Mouse (Mus musculus): ENCODE measurements at regions not wholly inside any gene's neighbourhood (a gene's known extent, or its start where the extent isn't known, plus 50 kb on each side); places are given as distances from the start of the nearest gene placed in this dataset.

- no peak overlapping the region for H3K9ac ChIP-seq
- no peak for TF ChIP-seq CTCF (IDR thresholded peaks at IDR 0.05; ENCODE audit: low read depth)
- no peak for ATAC-seq (ENCODE audit: insufficient read depth)
- no peak overlapping the region for H3K4me3 ChIP-seq (ENCODE audit: low read depth, low read length)
- no peak overlapping the region for H3K27ac ChIP-seq (ENCODE audit: low read depth)
- DNase-seq: no peak
- H3K9me3 ChIP-seq (ENCODE audit: low read depth, low read length): no peaks in the 10 kb centered on the region
- H3K27me3 ChIP-seq (ENCODE audit: insufficient read depth, low read length): no peaks in the 10 kb centered on the region
- WGBS: 69% methylated on average over 1 of the region's 1 CpGs
- no peaks in the 10 kb centered on the region for H3K36me3 ChIP-seq (ENCODE audit: insufficient read depth)
- H3K4me1 ChIP-seq (ENCODE audit: insufficient read depth): no peaks in the 10 kb centered on the region
- no peak overlapping the region for H3K4me2 ChIP-seq
These were observed 137.6 kb upstream of the Mctp2 start for GRCm38 (mm10) chr7:72444016-72444415.

GRCm38 (mm10) chr7:72444792-72445191 is 138.4 kb upstream of the Mctp2 start:
- Histone ChIP-seq H3K9me3 (ENCODE audit: low read depth, low read length) (no peaks in the 10 kb centered on the region), H3K27me3 (ENCODE audit: insufficient read depth, low read length) (no peaks in the 10 kb centered on the region), H3K4me1 (ENCODE audit: insufficient read depth) (no peaks in the 10 kb centered on the region), H3K4me3 (ENCODE audit: low read depth, low read length) (no peak overlapping the region), H3K4me2 (no peak overlapping the region), H3K27ac (ENCODE audit: low read depth) (no peak overlapping the region), H3K36me3 (ENCODE audit: insufficient read depth) (no peaks in the 10 kb centered on the region), H3K9ac (no peak overlapping the region)
- 41% methylated on average over 1 of the region's 1 CpGs for WGBS
- no peak for TF ChIP-seq CTCF (IDR thresholded peaks at IDR 0.05; ENCODE audit: low read depth)
- no peak for ATAC-seq (ENCODE audit: insufficient read depth)
- DNase-seq: no peak

- no peak overlapping the region for H3K4me3 ChIP-seq (ENCODE audit: low read depth, low read length)
- no peaks in the 10 kb centered on the region for H3K9me3 ChIP-seq (ENCODE audit: low read depth, low read length)
- H3K9ac ChIP-seq: no peak overlapping the region
- no peaks in the 10 kb centered on the region for H3K27me3 ChIP-seq (ENCODE audit: insufficient read depth, low read length)
- 70% methylated on average over 1 of the region's 1 CpGs for WGBS
- no peaks in the 10 kb centered on the region for H3K36me3 ChIP-seq (ENCODE audit: insufficient read depth)
- no peak overlapping the region for H3K4me2 ChIP-seq
- DNase-seq: no peak
- no peak overlapping the region for H3K27ac ChIP-seq (ENCODE audit: low read depth)
- H3K4me1 ChIP-seq (ENCODE audit: insufficient read depth): no peaks in the 10 kb centered on the region
- ATAC-seq (ENCODE audit: insufficient read depth): no peak
- TF ChIP-seq CTCF (IDR thresholded peaks at IDR 0.05; ENCODE audit: low read depth): no peak
These were observed 140.5 kb upstream of the Mctp2 start for GRCm38 (mm10) chr7:72446911-72447310.

- Histone ChIP-seq H3K4me3 (ENCODE audit: low read depth, low read length) (no peak overlapping the region), H3K36me3 (ENCODE audit: insufficient read depth) (no peaks in the 10 kb centered on the region), H3K4me1 (ENCODE audit: insufficient read depth) (no peaks in the 10 kb centered on the region), H3K9me3 (ENCODE audit: low read depth, low read length) (no peaks in the 10 kb centered on the region), H3K27ac (ENCODE audit: low read depth) (no peak overlapping the region), H3K27me3 (ENCODE audit: insufficient read depth, low read length) (no peaks in the 10 kb centered on the region), H3K4me2 (no peak overlapping the region), H3K9ac (no peak overlapping the region)
- no peak for ATAC-seq (ENCODE audit: insufficient read depth)
- no peak for DNase-seq
- 63% methylated on average over 4 of the region's 4 CpGs for WGBS
- no peak for TF ChIP-seq CTCF (IDR thresholded peaks at IDR 0.05; ENCODE audit: low read depth)
These were observed 156.6 kb upstream of the Mctp2 start for GRCm38 (mm10) chr7:72462978-72463377.

GRCm38 (mm10) chr7:72464658-72465057 is 158.2 kb upstream of the Mctp2 start:
- Histone ChIP-seq H3K36me3 (ENCODE audit: insufficient read depth) (no peaks in the 10 kb centered on the region), H3K27ac (ENCODE audit: low read depth) (no peak overlapping the region), H3K4me2 (no peak overlapping the region), H3K4me3 (ENCODE audit: low read depth, low read length) (no peak overlapping the region), H3K4me1 (ENCODE audit: insufficient read depth) (no peaks in the 10 kb centered on the region), H3K9ac (no peak overlapping the region), H3K9me3 (ENCODE audit: low read depth, low read length) (no peaks in the 10 kb centered on the region), H3K27me3 (ENCODE audit: insufficient read depth, low read length) (no peaks in the 10 kb centered on the region)
- no peak for TF ChIP-seq CTCF (IDR thresholded peaks at IDR 0.05; ENCODE audit: low read depth)
- WGBS: 69% methylated on average over 1 of the region's 1 CpGs
- ATAC-seq (ENCODE audit: insufficient read depth): no peak
- no peak for DNase-seq

DNA sequence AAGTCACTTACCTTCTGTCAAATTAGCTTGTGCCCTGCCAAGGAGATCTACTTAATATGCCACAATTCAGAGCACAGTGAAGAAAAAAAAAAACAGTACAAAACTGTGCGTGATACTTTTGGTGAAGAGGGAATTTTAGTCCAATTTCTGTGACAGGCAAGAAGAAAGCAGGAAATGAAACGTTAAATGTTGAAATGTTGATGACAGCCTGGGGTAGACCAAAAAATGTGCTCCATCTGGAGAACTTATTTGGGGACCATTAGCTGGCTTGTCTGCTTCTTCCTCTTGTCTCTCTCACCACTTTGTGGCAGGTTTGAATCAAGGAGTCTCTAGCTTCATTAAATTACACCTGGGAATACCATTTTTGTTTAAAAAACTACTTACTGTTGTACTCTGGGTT is 163.3 kb upstream of the Mctp2 start:
- no peak overlapping the region for H3K27ac ChIP-seq (ENCODE audit: low read depth)
- no peak for ATAC-seq (ENCODE audit: insufficient read depth)
- no peak for TF ChIP-seq CTCF (IDR thresholded peaks at IDR 0.05; ENCODE audit: low read depth)
- no peak overlapping the region for H3K4me3 ChIP-seq (ENCODE audit: low read depth, low read length)
- no peak overlapping the region for H3K9ac ChIP-seq
- H3K4me1 ChIP-seq (ENCODE audit: insufficient read depth): peaks cover 3% of the 10 kb centered on the region; the same call in 1 of the 2 replicates
- no peaks in the 10 kb centered on the region for H3K27me3 ChIP-seq (ENCODE audit: insufficient read depth, low read length)
- WGBS: 41% methylated on average over 2 of the region's 2 CpGs
- H3K4me2 ChIP-seq: no peak overlapping the region
- DNase-seq: no peak
- H3K9me3 ChIP-seq (ENCODE audit: low read depth, low read length): no peaks in the 10 kb centered on the region
- no peaks in the 10 kb centered on the region for H3K36me3 ChIP-seq (ENCODE audit: insufficient read depth)

DNA sequence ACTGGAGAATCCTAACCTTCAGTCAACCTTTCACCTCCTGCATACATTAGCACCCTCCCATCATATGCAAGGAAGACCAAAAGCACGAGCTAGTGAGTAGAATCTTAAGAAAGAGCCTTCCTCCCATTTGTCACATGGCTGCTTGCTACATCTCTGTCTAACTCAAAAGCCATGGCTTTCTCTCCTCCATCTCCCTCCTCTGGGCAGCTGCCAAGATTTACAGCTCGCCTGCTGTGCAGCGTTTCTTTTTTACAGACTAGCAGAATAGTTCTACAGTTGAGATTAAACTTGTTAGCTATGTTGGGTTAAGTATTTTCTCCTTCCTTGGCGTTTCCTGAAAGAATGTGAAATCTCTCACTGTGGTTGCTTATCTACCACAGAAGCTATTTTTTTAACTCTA is 168.3 kb upstream of the Mctp2 start:
- WGBS: 19% methylated on average over 4 of the region's 4 CpGs
- Histone ChIP-seq H3K4me2 (no peak overlapping the region), H3K9ac (no peak overlapping the region), H3K4me3 (ENCODE audit: low read depth, low read length) (no peak overlapping the region), H3K27ac (ENCODE audit: low read depth) (no peak overlapping the region), H3K9me3 (ENCODE audit: low read depth, low read length) (no peaks in the 10 kb centered on the region), H3K27me3 (ENCODE audit: insufficient read depth, low read length) (no peaks in the 10 kb centered on the region), H3K4me1 (ENCODE audit: insufficient read depth) (peaks cover 3% of the 10 kb centered on the region; the same call in 1 of the 2 replicates), H3K36me3 (ENCODE audit: insufficient read depth) (no peaks in the 10 kb centered on the region)
- ATAC-seq (ENCODE audit: insufficient read depth) (peak; percentile 38; the same call in 1 of the 2 replicates), DNase-seq (peak; percentile 85)
- no peak for TF ChIP-seq CTCF (IDR thresholded peaks at IDR 0.05; ENCODE audit: low read depth)

GRCm38 (mm10) chr7:72478936-72479335 is 172.5 kb upstream of the Mctp2 start:
- H3K4me1 ChIP-seq (ENCODE audit: insufficient read depth): peaks cover 3% of the 10 kb centered on the region; the same call in 1 of the 2 replicates
- no peaks in the 10 kb centered on the region for H3K27me3 ChIP-seq (ENCODE audit: insufficient read depth, low read length)
- no peak overlapping the region for H3K9ac ChIP-seq
- H3K27ac ChIP-seq (ENCODE audit: low read depth): no peak overlapping the region
- DNase-seq (no peak), ATAC-seq (ENCODE audit: insufficient read depth) (no peak)
- TF ChIP-seq CTCF (IDR thresholded peaks at IDR 0.05; ENCODE audit: low read depth): no peak
- no peak overlapping the region for H3K4me3 ChIP-seq (ENCODE audit: low read depth, low read length)
- WGBS: 59% methylated on average over 1 of the region's 1 CpGs
- no peaks in the 10 kb centered on the region for H3K9me3 ChIP-seq (ENCODE audit: low read depth, low read length)
- no peak overlapping the region for H3K4me2 ChIP-seq
- H3K36me3 ChIP-seq (ENCODE audit: insufficient read depth): no peaks in the 10 kb centered on the region

Measured in lung, embryonic 14.5 days (tissue).